Mouse (Mus musculus) lung, postnatal 0 days (tissue): ENCODE results near the gene Mroh2a.

ENCODE experiments used
- CTCF ChIP-seq: IDR thresholded peaks from 2 replicates; pipeline ENCODE4 v1.5.1; 2016; ENCODE audit warnings: antibody characterized with exemption, mild to moderate bottlenecking
- EP300 ChIP-seq: IDR thresholded peaks from 2 replicates; pipeline ENCODE4 v1.6.1; 2016; ENCODE audit warnings: antibody characterized with exemption, mild to moderate bottlenecking, control low read depth

DNA sequence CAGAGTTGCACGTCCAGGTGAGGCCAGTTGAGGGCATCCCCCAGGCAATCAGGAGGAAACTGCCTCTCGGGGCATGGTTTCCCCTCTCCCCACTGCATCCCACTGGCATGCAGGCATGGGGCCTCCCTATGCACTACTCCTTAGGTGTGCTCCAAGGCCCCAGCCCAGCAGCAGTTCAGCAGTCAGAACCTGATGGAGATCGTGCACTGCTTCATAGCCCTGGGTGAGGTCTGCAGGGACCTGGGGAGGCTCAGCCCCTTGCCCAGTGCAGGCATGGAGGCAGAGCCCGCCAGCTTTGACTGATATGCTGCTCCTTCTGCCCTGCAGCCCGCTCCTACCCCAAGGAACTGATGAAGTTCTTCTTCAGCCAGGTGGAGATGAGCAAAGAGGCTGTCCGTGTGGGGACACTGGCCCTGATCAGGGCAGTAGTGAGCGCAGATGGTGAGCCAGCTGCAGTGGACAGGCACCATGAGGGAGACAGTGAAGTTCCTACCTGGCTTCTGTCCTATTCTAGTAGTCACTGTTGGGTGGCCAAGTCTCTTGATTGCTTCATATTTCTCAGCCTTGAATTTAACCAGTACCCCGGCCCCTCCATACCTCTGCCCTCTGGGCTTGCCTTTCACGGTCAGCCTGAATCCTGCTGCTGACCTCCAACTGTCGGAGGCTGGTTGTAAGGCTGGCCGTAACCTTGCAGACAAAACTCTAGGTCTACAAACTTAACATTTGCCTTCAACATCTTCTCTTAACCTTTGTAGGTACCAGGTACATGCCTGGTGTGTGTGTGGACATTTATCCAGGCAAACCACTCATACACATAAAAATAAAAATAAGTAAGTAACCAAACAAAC lies 8.5 kb downstream of the Mroh2a start:
- no peak for TF ChIP-seq CTCF
- TF ChIP-seq EP300, result no peak
